Mouse (Mus musculus): Measurements from ENCODE around the gene Lrmda.

DNA sequence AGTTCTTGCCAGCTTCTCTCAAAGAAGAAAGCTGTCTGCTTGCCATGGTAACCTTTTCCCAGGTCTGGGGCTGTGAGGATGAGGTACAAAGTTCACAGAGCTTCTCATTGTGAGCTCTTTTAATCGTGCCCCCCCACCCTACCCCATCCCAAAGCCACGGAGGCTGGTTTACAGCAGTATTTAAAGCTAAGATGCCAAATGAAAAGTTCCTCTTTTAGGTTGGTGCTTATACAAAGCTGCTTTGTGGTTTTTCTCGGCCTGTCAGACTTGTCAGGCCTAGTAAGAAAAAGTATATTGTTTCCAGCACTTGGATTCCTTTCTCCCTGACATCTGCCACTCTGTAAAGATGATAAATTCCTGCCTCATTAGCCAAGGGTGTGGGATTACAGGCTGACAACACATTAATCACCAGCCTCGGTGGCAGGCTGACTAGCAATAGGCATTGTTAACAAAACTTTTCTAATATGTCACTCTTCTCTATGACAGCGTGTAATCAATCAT is 629.9 kb downstream of the Lrmda start:
- TF ChIP-seq POLR2A (IDR thresholded peaks at IDR 0.05; ENCODE audit: extremely low read depth, insufficient read depth, low read length) (no peak), CTCF (IDR thresholded peaks at IDR 0.05; ENCODE audit: low read depth, low read length) (no peak)

Measured in liver, adult 2 months (tissue).